Mouse (Mus musculus): ENCODE results near the gene Eif4enif1.

- TF ChIP-seq CTCF (IDR thresholded peaks at IDR 0.05; ENCODE audit: low read depth) (no peak), EP300 (IDR thresholded peaks at IDR 0.05; ENCODE audit: low read depth) (no peak)
Measured at GRCm38 (mm10) chr11:3242395-3242794, 40.2 kb downstream of the Eif4enif1 start.
